ENCODE assay signal across 8 mouse cellular contexts in genomic region chr8:120517666-120518410, GRCm38 (mm10).
DNase-seq lines count a peak whose midpoint lies in the region; ATAC-seq and TF ChIP-seq lines count a peak whose summit lies in the region.

No protein-coding gene starts in this region.

- H3K27ac ChIP-seq in ES-Bruce4 (ENCODE audit: insufficient read depth, low read length): peak overlapping the region; percentile 52
- peak overlapping the region; percentile 29; the same call in 1 of the 2 replicates for H3K27ac ChIP-seq in forebrain, postnatal 0 days (ENCODE audit: low read depth, low read length)

- TF ChIP-seq EP300 in ES-Bruce4 (IDR thresholded peaks at IDR 0.05; ENCODE audit: insufficient read depth, low read depth, low read length): no peak

- no peak for ATAC-seq in forebrain, postnatal 0 days

- DNase-seq in heart, adult 18-20 months: peak; percentile 46 to 69
- DNase-seq in heart, postnatal 10 days: no peak
- DNase-seq in forebrain, postnatal 0 days: no peak
- peak; percentile 56 to 66 for DNase-seq in kidney, postnatal 4 days
- no peak for DNase-seq in right cerebral cortex, postnatal 10 days (ENCODE audit: low spot score in 2 of 2)
- no peak for DNase-seq in cerebellum, postnatal 4 days (ENCODE audit: low spot score in 2 of 2)
- no peak for DNase-seq in thymus, adult 18-20 months

- H3K4me3 ChIP-seq in ES-Bruce4 (ENCODE audit: low read depth, low read length): no peak overlapping the region
- no peak overlapping the region for H3K4me3 ChIP-seq in forebrain, postnatal 0 days (ENCODE audit: low read depth, low read length)

- TF ChIP-seq POLR2A in ES-Bruce4 (IDR thresholded peaks at IDR 0.05; ENCODE audit: insufficient read depth, low read length): no peak

- WGBS in forebrain, postnatal 0 days: 48% methylated on average over 11 of the region's 11 CpGs

- no peak for TF ChIP-seq CTCF in ES-Bruce4 (IDR thresholded peaks at IDR 0.05; ENCODE audit: low read depth, low read length)
- no peak for TF ChIP-seq CTCF in forebrain, postnatal 0 days (IDR thresholded peaks at IDR 0.05; ENCODE audit: low read depth)

- H3K9ac ChIP-seq in ES-Bruce4 (ENCODE audit: low read depth, poor library complexity, severe bottlenecking): no peak overlapping the region
- no peak overlapping the region for H3K9ac ChIP-seq in forebrain, postnatal 0 days

- H3K27me3 ChIP-seq in ES-Bruce4 (ENCODE audit: control insufficient read depth, insufficient read depth, low read length, poor library complexity, severe bottlenecking): no peaks in the 10 kb centered on the region
- H3K27me3 ChIP-seq in forebrain, postnatal 0 days (ENCODE audit: insufficient read depth, low read length): no peaks in the 10 kb centered on the region

- no peaks in the 10 kb centered on the region for H3K36me3 ChIP-seq in ES-Bruce4 (ENCODE audit: control insufficient read depth, insufficient read depth, low read length, poor library complexity, severe bottlenecking)
- no peaks in the 10 kb centered on the region for H3K36me3 ChIP-seq in forebrain, postnatal 0 days (ENCODE audit: insufficient read depth)

- H3K4me2 ChIP-seq in forebrain, postnatal 0 days (ENCODE audit: low read depth): no peak overlapping the region

- intact Hi-C loops in heart, postnatal 10 days (cut with DNase I): no loop called here

- H3K4me1 ChIP-seq in ES-Bruce4 (ENCODE audit: control insufficient read depth, insufficient read depth, low read length): peaks cover 25% of the 10 kb centered on the region
- peaks cover 33% of the 10 kb centered on the region for H3K4me1 ChIP-seq in forebrain, postnatal 0 days (ENCODE audit: insufficient read depth)

- no peaks in the 10 kb centered on the region for H3K9me3 ChIP-seq in ES-Bruce4 (replicated peaks; ENCODE audit: control insufficient read depth, insufficient read depth, low read length, poor library complexity, severe bottlenecking)
- no peaks in the 10 kb centered on the region for H3K9me3 ChIP-seq in forebrain, postnatal 0 days (ENCODE audit: low read length)

Comparison
In these comparisons a context has a peak if more than half of its experiments do, and no peak if none do; other contexts are left out.
1. DNase-seq: peak in heart, adult 18-20 months (2 of 2) and kidney, postnatal 4 days (2 of 2); none in heart, postnatal 10 days (0 of 2), forebrain, postnatal 0 days (single experiment), right cerebral cortex, postnatal 10 days (0 of 2), cerebellum, postnatal 4 days (0 of 2) and thymus, adult 18-20 months (0 of 2).